Mouse (Mus musculus): ENCODE measurements around the gene Itga10.
"Not testable (repeated sequence)": the region's sequence is repeated elsewhere in the genome, so short reads cannot be mapped to it uniquely, and the experiment has no call there.

The Itga10 gene

DNA sequence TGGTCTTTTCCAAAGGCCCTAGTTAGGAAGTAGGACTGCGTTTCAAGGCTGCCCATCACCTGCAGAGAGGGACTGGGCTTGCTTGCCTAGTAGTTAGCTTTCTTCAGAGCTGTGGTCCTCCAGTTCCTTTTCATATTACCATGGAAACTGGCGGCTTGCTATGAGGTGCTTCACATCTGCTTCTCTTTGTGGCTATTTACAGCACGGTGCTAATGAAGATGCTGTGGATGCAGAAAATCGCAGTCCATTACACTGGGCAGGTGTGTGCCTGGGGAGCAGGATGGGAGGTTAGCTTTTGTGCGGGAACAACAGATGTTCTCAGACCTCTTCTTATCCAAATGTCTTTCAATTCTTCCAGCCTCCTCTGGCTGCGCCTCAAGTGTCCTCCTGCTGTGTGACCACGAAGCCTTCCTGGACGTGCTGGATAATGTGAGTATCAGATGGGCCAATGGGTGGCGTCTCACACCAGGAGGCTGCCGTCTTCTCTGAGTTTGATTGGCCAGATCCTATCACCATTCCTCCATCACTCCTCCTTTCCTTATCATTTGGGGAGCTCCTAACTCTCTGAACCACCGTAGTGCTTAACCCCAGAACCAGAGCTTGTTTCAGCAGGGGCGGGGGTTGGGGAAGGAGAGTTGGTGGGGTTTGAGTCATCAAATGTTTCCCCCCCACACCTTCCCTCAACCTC, 35.0 kb downstream of the Itga10 start:
- no peak for DNase-seq (ENCODE audit: low spot score)

DNA sequence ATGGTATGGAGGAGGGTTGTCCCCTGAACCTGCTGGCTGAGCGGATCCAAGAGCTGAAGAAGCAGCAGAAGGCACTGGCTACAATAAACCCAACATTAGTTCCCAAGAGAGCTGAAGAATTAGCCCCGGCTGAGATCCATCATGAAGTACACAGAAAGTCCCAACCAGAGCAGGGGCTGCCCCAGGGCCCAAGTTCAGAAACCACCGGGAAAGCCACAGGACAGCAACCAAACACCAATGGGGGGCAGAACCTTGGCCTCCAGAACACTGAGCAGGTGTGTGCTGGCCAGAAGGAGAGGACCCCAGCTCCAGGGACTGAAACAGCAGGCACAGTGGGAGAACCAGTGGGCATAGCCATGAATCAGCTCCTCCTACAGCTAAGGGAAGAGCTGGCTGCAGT, 38.1 kb downstream of the Itga10 start:
- DNase-seq (ENCODE audit: low spot score), result no peak

DNA sequence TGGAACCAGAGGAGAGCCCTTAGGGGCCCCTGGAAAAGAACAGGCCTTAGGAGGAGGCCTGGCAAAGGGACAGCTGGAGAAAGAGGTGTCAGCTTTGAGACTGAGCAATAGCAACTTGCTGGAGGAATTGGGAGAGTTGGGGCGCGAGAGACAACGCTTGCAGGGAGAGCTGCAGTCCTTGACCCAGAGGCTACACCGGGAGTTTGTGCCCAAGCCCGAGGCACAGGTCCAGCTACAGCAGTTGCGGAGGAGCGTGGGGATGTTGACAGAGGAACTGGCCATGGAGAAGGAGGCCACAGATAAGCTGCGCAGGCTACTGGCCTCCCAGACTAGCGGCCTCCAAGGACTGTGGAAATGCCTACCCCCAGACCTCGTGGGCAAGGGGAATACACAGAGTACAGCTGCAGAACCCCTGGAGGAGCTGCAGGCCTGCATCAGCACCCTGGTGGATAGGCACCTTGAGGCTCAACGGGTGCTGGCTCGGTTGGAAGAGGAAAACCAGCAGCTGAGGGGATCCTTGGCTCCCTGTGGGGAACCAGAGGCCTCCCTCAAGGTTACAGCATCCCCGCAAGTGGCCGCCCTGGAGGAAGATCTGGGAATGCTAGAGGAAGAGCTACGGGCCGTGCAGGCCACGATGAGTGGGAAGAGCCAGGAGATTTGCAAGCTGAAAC, 38.9 kb downstream of the Itga10 start:
- no peak for DNase-seq (ENCODE audit: low spot score)

DNA sequence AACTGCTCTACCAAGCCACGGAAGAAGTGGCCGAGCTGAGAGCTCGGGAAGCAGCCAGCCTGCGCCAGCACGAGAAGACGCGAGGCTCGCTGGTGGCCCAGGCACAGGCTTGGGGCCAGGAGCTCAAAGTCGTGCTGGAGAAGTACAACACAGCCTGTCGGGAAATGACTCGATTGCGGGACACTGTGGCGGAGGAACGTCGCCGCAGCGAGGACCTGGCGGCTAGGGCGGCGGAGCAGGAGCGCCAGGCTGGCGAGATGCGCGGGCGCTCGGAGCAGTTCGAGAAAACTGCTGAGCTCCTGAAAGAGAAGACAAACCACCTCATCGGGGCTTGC, 39.4 kb downstream of the Itga10 start:
- DNase-seq (ENCODE audit: low spot score), result no peak

DNA sequence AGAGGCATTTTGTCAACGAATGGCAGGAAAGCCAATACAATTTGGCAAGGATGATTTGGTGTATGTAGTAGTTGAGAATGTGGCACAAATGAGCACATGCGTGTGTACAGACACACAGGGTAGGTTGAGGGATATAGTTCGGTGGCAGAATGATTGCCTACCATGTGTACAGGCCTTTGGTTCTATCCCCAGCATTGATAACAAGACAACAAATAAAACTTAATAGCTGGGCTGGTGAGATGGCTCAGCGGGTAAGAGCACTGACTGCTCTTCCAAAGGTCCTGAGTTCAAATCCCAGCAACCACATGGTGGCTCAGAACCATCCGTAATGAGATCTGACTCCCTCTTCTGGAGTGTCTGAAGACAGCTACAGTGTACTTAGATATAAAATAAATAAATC, 40.7 kb downstream of the Itga10 start:
- DNase-seq (ENCODE audit: low spot score), result not testable (repeated sequence)

DNA sequence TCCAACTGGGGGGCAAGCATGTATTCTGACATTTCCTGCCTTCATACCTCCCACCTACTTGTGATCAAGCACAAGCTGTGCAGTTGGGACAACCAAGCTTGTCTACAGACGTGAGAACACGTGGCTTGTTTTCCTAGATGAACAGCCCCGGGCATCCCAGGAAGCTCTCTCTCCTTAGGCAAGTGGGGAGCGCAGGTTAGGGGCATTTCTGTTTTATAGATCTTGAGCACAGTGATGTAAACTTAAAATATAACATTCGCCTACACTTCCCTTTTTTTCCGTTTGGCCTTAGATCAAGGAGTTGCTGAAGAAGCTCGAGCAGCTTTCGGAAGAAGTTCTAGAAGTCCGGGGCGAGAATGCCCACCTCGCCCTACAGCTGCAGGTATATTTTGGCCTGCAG, 43.5 kb downstream of the Itga10 start:
- DNase-seq (ENCODE audit: low spot score), result no peak

DNA sequence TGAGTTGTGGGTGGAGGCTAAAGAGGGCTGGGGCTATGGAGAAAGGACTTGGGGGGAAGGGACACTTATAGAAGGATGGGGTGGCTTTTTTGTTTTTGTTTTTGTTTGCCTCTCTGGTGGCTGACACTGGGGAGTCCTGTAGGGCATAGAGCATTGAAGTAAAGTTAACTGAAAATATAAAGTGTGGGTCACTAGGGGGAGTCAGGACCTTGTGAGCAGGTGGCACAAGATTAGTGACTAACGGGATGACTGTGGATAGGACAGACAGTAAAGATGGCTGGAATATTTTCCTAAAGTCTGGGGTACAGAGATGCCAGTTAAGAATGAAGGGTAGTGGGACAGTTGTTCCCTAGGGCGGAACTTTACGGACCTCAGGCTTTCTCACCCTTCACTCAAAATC, 44.9 kb downstream of the Itga10 start:
- no peak for DNase-seq (ENCODE audit: low spot score)

DNA sequence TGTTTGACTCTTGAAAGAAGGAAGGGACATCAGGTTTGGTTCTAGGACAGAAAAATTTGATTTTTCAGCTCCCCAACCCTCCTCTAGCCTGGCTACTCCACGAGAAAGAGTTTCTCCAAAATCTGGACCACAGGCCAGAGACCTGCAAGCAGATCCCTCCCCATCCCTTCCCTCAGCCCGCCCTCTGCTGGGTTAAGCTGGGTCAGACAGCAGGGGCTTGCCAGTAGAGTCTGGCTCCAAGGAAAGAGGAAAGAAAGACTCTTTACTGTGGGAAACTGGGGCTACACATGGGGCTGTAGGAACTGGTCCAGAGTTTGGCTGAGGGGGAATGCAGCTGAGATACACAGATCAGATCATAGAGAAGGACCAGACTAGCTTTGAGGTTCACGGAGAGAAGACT, 47.1 kb downstream of the Itga10 start:
- DNase-seq (ENCODE audit: low spot score), result peak; percentile 60

DNA sequence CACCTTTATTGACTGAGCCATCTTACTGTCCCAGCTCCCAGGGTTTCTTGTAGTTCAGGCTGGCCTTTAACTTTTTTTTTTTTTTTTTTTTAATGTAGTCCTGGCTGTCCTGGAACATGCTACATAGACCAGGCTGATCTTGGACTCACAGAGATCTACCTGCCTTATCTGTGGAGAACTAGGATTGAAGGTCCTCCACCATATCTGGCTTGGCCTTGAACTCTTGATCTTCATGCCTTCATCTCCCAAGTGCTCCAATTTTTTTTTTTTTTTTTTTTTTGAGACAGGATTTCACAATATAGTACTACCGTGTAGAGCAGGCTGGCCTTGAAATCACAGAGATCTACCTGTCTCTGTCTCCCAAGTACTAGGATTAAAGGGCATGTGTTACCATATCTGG, 48.2 kb downstream of the Itga10 start:
- DNase-seq (ENCODE audit: low spot score), result no peak

DNA sequence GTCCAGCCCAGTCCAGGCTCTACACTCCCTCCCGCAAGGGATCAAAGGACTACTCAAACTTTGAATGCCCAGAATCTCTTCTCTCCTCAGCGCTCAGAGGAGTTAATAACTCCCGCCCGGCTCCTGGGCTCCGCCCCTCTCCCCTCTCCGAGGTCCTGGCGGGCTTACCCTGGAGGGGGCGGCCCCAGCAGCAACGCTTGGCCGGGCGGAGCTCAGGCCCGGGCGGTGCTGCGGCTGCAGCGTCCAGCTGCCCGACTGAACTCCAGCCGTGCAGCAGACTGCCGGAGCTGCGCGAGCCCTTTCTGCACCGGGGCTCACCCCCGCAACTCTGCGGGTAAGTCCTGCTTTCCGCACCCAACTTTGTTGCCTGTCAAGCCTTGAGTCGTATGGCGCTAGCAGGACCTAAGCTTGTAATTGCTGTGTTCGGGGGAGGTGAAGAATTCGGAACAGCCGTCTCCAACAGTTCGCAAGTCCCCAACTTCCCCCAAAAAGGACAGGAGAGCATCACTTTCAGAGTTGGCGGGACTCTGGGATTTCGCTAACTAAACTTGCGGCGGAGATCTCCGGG, 50.9 kb downstream of the Itga10 start, which contains the start of gene Pias3:
Gene Pias3 (plus strand): TSS at position 187 of the 568 bp plus-strand sequence.
- peak; percentile 85 for DNase-seq (ENCODE audit: low spot score)

DNA sequence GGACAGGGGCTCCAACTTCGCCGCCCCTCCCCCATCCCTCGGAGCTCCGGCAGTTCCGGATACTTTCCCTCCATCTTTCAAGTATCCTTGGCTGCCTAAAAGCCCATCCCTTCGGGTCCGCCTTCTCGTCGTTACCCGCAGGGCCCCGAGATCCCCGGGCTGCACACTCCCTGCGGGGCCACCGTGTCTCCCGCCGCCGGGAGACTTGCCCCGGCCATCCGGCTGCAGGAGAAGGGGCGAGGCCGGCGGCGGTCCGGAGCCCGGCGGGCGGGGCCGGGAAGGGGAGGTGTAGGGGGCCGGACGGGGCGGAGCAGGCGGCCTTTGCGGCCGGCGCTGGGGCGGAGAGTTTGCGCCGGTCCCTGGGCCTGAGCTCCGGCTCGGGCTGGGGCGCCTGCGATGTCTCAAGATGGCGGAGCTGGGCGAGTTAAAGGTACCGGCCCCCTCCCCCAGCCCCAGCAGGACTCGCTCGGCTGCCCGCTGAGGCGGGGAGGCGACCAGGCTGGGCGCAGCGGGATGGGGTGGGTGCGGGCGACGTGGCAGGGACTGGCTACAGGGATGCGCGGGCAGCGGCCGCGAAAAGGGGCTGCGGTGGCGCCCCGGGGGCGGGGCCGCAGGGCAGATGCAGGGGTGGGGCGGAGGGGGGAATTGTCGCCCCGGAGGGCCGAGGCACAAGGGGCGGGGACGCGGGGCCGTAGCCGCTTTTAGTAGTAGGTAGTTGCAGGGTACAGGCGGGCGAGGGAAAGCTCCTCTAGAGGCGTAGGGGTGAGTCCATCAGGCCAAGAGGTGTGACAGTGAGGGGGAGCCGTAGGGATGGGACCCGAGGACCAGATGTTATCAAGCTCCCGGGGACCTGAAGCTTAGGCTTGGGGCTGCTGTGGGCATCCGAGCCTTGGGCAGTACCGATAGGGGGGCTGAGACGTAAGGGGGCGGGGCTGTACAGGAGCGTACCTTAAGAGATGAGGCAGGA, 51.7 kb downstream of the Itga10 start:
- DNase-seq (ENCODE audit: low spot score), result peak; percentile 92

DNA sequence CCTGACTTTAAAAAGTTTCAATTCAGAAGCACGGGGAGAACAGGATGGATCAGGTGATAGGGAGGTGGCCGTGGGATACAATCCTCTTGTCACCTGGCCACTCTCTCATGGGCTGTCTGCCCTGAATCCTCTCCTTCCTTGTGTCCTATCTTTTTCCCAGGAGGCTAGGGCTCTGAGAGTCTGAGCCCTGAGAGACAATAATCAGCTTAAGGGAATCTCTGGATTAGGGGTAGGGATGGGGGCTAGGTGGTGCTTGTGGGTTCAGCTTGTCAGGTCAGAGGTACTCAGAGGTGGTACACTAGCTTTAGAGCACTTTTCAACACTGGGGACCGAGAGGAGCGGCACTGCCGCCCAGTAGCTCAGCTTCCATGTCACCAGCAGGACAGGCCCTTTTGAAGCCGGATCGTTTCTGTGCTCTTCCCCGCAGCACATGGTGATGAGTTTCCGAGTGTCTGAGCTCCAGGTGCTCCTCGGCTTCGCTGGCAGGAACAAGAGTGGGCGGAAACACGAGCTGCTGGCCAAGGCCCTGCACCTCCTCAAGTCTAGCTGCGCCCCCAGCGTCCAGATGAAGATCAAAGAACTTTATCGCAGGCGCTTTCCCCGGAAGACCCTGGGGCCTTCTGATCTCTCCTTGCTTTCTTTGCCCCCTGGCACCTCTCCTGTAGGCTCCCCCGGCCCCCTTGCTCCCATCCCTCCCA, 53.8 kb downstream of the Itga10 start:
- DNase-seq (ENCODE audit: low spot score), result no peak

DNA sequence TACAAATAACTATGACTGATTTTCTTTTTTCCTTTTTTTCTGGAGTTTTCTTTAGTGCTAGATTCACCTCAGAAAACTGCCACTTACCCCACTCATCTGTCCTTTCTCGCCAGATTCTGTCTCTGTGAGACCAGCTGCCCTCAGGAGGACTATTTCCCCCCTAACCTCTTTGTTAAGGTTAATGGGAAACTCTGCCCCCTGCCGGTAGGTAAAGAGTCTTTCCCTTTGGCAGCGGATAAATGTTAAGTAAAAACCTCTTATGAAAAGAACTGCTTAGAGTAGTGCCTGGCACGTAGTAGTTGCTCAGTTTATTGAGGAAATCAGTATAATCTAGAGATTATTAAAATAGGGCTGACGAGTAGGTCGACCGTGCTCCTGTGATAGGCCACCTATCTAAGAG, 55.0 kb downstream of the Itga10 start:
- DNase-seq (ENCODE audit: low spot score), result peak; percentile 50

DNA sequence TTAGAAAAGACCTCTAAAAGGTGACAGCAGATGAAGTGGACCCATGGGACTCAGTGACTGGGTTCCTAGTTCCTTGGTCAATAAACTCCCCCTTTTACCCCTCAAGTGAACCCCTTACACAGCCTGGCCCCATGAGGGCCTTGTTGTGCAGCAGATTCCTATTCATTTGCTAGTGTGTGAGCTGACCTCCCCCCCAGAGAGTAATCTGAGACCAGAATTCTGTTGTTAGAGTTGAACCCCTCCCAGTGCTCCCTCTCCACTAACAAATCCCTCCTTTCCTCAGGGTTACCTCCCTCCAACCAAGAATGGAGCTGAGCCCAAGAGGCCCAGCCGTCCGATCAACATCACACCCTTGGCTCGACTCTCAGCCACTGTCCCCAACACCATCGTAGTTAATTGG, 55.6 kb downstream of the Itga10 start:
- no peak for DNase-seq (ENCODE audit: low spot score)

DNA sequence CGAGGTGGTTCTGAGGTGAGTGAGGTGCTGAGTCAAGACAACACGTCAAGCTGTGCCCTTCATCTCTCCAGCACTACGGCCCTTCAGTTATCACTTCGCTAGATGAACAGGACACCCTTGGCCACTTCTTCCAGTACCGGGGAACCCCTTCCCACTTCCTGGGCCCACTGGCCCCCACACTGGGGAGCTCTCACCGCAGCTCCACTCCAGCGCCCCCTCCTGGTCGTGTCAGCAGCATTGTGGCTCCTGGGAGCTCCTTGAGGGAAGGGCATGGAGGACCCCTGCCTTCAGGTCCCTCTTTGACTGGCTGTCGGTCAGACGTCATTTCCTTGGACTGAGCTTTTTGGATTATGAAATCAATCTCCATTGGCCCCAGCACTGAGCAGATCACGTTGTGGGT, 59.4 kb downstream of the Itga10 start:
- DNase-seq (ENCODE audit: low spot score), result peak; percentile 50

DNA sequence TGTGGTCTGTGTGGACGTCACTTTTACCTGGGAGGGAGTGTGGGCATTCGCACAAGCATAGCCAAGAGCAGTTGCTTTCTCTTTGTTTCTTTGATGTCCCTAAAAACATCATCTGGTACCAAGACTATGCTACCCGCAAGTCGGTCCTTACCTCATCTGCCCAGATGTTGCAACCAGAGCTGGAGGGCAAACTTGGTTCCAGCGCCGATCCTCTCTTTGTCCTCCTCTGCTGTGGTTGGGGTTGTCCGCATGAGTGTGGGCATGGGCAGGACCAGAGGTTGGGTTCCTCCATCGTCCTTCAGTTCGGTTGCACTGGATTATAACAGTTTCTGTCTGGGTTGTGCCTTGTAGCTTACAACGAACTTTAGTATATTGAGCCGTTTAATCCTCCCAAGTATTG, 60.8 kb downstream of the Itga10 start:
- DNase-seq (ENCODE audit: low spot score), result no peak

DNA sequence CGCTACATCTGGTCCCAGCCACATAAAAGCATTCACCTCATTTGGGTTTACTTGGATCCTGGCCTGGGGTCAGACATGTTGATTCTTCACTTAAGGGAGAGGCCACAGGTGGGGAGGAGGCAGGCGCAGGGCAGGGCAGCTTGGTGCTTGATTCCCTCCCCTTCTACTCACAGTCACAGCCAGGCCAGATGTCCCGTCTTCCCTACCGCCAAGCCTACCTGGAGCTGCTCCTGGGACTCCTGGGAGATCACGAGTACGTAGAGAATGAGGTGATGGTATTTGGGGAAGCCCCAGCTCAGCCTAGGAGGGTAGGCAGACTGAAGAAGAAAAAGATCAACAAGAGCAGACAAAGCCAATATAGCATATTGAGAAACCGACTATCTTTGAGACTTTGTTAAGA, 61.6 kb downstream of the Itga10 start:
- no peak for DNase-seq (ENCODE audit: low spot score)

DNA sequence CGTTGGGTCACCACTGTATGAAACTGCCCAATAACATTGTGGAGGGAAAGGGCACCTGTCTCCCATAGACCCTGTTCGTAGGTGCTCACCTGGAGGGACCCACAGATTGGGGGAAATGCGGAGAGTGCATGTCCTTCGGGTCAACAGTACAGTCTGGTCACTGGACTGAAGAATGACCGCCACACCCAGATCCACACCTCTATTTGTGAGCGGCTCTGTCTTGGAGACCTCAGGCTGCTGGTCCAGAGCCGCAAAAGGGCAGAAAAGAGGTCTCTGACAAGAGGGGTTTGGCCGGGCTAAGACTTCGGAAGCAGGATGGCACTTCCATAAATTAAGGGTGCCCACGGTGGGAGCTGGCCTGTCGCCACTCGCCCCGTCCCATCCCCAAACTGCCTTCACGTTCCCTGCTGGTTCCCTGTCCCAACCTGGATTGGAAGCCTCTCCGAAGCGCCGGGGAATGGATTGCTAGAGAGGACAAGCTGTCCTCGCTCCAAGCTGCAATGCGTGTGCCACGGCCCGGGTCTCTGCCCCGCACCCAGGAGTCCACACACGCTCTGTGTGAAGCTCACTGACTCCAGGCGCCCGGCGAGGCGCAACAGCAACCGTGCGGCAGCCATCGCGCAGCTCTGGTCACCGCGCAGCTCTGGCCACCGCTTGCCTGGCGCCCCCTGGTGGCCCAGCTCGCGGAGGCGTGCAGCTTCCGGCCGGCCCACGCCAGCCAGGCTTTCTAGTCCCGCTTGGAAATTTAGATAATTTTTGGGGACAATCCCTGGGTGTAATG, 62.7 kb downstream of the Itga10 start, which contains the start of gene Nudt17:
Gene Nudt17 (minus strand): TSS at position 660 of the 781 bp plus-strand sequence.
- DNase-seq (ENCODE audit: low spot score), result peak; percentile 91

DNA sequence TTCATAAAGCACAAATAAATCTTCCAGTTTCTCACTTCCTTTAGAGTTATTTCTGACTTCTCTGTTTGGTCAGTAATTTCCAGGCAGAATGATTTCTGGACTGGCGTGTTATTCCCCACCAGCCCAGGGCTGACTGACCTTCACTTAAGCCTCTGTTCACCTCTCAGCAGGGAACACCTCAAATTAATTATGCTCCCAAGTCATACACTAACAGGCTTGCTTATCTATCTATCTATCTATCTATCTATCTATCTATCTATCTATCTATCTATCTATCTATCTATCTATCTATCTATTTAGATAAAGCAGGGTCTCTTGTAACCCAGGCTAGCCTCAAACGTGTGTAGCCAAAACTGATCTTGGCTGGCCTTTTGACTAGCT, 63.3 kb downstream of the Itga10 start:
- no peak for DNase-seq (ENCODE audit: low spot score)

All from retina, embryonic 14.5 days (tissue).